Mouse (Mus musculus) G1E (cell line): ENCODE measurements at regions not wholly inside any gene's neighbourhood (a gene's known extent, or its start where the extent isn't known, plus 50 kb on each side); places are given as distances from the start of the nearest gene placed in this dataset.
A peak's percentile ranks its signal among the peaks of the same experiment; 100 is the strongest.

ENCODE experiments used
- ATAC-seq: 2 replicates; pipeline ENCODE4 v1.8.0; 2016; ENCODE audit warnings: mild to moderate bottlenecking; ENCODE audit not compliant: insufficient number of reproducible peaks, poor library complexity, low FRiP score, severe bottlenecking; ENCODE audit errors: extremely low read depth
- DNase-seq: peaks from one replicate; pipeline ENCODE4 v3.0.0; 2012; ENCODE audit warnings: low spot score
- H3K27me3 ChIP-seq: 2 replicates; pipeline ENCODE4 v1.6.1; 2012; ENCODE audit warnings: mild to moderate bottlenecking, low read length, inconsistent platforms; ENCODE audit not compliant: insufficient read depth
- H3K36me3 ChIP-seq: replicated peaks from 2 replicates; pipeline ENCODE3; 2012; ENCODE audit warnings: mild to moderate bottlenecking, inconsistent platforms
- H3K4me1 ChIP-seq: 2 replicates; pipeline ENCODE4 v1.6.1; 2012; ENCODE audit warnings: low read depth, low read length, inconsistent platforms, mixed read lengths; ENCODE audit not compliant: insufficient read depth
- H3K4me3 ChIP-seq: 2 replicates; pipeline ENCODE4 v1.5.1; 2012; ENCODE audit warnings: low read depth, mild to moderate bottlenecking, inconsistent platforms, low read length, moderate library complexity, mixed read lengths
- H3K9me3 ChIP-seq: replicated peaks from 2 replicates; pipeline ENCODE4 v1.6.1; 2012; ENCODE audit warnings: inconsistent platforms
- CTCF ChIP-seq: IDR thresholded peaks from 2 replicates; pipeline ENCODE4 v1.5.1; 2012; ENCODE audit warnings: low read depth, low read length, inconsistent platforms, mixed read lengths
- GATA1 ChIP-seq: IDR thresholded peaks from 2 replicates; pipeline ENCODE4 v1.6.1; 2012; ENCODE audit warnings: borderline replicate concordance, low read length, inconsistent platforms, mixed read lengths
- GATA2 ChIP-seq: IDR thresholded peaks from 2 replicates; pipeline ENCODE4 v1.6.1; 2012; ENCODE audit warnings: low read depth, low read length, inconsistent platforms, borderline replicate concordance
- POLR2AphosphoS5 ChIP-seq: IDR thresholded peaks from 2 replicates; pipeline ENCODE4 v1.6.1; 2012; ENCODE audit warnings: low read depth, low read length, inconsistent platforms; ENCODE audit not compliant: insufficient replicate concordance
- TAL1 ChIP-seq: conservative IDR thresholded peaks from 2 replicates; pipeline ENCODE4 v1.6.1; 2012; ENCODE audit warnings: low read depth, low read length, inconsistent platforms, mixed read lengths

DNA sequence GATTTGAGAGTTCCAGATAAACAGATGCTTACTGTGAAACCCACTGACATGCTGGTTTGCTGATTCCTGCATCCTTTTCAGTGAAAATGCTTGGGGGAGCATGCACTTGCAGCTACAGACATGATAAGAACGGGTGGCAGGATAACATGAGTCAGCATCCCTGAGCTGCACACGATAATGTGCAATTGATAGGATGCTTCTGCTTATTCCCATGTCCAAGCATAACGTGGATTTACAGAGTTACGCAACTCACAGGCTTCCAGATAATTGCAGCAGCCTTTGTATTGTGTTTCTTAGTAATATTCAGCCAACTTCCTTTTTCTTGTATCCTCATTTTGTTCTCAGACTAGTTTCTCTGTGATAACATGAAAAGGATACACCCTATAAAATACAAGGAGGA, 245.7 kb downstream of the Flrt2 start:
- no peak for ATAC-seq

DNA sequence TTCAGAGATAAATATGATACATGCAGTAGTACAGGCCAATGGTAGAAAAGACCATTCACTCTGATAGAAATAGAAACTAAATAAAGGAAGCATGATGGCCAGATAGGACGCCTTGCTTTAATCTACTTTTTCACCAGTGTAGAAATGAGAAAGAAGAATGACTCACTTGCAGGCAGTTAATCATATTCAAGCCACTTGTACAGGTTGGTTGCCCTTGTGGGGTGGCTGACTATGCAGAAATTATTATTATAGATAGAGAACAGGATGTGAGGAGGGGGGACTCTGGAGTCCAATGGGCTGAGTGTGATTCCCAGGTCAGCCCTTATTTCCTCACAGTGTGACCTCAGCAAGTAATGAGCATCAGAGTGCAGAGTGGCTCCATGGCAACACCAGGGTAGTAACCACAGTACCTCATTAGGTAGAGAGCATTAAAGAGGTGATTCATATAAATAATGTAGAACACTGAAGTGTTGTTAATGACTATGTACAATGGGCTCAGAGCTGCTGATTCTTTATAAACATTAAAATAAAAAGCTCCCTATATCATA, 248.5 kb downstream of the Flrt2 start:
- no peak overlapping the region for H3K4me3 ChIP-seq
- ATAC-seq: 0 out of 2 replicates have a peak, but pooled peaks have one; percentile 8
- H3K4me1 ChIP-seq: no peaks in the 10 kb centered on the region
- TF ChIP-seq GATA2: no peak
- TF ChIP-seq CTCF: no peak
- TF ChIP-seq TAL1: no peak
- no peaks in the 10 kb centered on the region for H3K27me3 ChIP-seq
- H3K36me3 ChIP-seq: no peaks in the 10 kb centered on the region
- no peak for DNase-seq
- peaks cover 2% of the 10 kb centered on the region; the same call in 1 of the 2 replicates for H3K9me3 ChIP-seq

More for the DNA sequence above, 245.7 kb downstream of the Flrt2 start:
- H3K36me3 ChIP-seq: no peaks in the 10 kb centered on the region
- no peak overlapping the region for H3K4me3 ChIP-seq
- peaks cover 2% of the 10 kb centered on the region for H3K9me3 ChIP-seq
- no peaks in the 10 kb centered on the region for H3K27me3 ChIP-seq
- no peak for TF ChIP-seq POLR2AphosphoS5
- TF ChIP-seq GATA2: no peak
- no peak for TF ChIP-seq CTCF
- no peak for TF ChIP-seq TAL1
- no peak for TF ChIP-seq GATA1
- no peak for DNase-seq
- no peaks in the 10 kb centered on the region for H3K4me1 ChIP-seq

DNA sequence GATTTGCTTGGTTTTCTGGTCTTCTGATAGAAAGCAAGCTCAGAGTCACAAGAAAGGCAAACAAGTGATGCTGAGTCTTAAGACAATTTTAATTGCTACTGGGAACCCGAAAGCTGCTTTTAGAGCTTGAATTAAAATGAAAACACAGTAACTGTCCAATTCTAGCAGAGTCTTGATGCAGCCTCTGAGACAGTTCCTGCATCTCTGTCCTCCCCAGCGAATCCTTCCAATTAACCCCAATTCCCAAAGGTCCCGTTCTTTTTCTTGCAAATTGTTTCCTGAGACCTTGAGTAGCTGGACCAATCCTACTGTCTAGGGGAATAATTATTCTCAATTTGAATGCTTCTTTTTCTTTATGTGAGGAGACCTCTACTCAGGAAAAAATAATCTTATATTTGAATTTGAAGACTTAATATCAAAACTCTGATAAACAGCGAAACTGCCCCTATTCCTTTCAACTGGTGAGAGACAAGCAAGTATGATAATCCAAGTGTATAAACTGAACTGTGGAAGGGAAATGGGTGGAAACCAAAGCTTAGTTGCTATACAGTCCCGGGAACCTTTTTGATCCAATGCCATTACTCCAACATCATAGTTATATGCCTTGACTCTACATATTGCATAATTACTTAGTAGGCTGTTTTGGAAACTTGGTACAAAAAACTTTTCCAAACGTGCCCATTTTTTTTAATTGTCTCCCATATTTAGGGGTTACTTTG, 267.9 kb downstream of the Flrt2 start:
- ATAC-seq: no peak
- no peaks in the 10 kb centered on the region for H3K4me1 ChIP-seq

DNA sequence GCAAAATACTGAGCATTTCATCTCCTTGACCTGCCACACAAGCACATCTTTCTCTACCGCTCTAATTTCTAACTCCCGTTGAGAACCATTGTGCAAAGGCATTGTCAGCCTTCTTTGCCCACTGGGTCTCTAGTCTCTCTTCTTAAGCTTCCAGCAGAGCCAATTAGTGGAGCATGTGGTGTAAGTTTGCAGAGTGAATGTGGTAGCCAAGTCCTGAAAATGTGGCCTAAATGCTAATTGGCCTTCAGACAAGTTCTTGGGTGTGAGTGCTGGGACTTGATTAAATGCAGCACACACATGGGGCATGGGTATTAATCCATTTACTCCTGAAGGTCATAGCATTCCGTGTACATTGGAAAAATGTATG, 268.5 kb downstream of the Flrt2 start:
- Histone ChIP-seq H3K36me3 (no peaks in the 10 kb centered on the region), H3K4me1 (no peaks in the 10 kb centered on the region), H3K9me3 (peaks cover 8% of the 10 kb centered on the region; the same call in 1 of the 2 replicates), H3K27me3 (no peaks in the 10 kb centered on the region), H3K4me3 (no peak overlapping the region)
- ATAC-seq: no peak
- TF ChIP-seq TAL1: no peak
- no peak for TF ChIP-seq CTCF
- TF ChIP-seq GATA1: no peak
- TF ChIP-seq GATA2: no peak
- no peak for TF ChIP-seq POLR2AphosphoS5
- DNase-seq: no peak

More for the DNA sequence above, 267.9 kb downstream of the Flrt2 start:
- TF ChIP-seq GATA2: no peak
- no peak for TF ChIP-seq GATA1
- no peak for TF ChIP-seq CTCF
- no peak for TF ChIP-seq TAL1
- no peak for TF ChIP-seq POLR2AphosphoS5
- H3K9me3 ChIP-seq: peaks cover 8% of the 10 kb centered on the region; the same call in 1 of the 2 replicates
- no peak overlapping the region for H3K4me3 ChIP-seq
- no peaks in the 10 kb centered on the region for H3K27me3 ChIP-seq
- no peaks in the 10 kb centered on the region for H3K36me3 ChIP-seq
- DNase-seq: no peak

DNA sequence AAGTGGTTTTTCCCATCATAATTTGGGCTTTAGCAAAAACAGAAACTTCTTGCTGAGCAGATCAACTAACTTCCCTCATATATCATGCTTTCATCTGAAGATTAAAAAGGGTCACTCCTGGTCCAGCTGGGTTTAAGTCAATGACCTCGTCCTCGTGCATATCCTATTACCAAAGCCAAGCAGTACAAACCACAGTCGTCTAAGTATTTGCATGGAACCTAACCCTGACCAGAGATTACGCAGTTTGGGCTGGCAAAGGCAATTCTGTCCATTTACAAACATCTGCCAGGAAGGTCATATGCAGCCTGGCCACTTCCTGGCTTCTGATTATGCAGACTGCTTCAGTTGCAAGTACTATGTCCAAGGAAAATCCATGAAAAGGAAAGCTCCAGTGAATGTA, 270.8 kb downstream of the Flrt2 start:
- Histone ChIP-seq H3K27me3 (no peaks in the 10 kb centered on the region), H3K36me3 (no peaks in the 10 kb centered on the region), H3K9me3 (peaks cover 5% of the 10 kb centered on the region; the same call in 1 of the 2 replicates), H3K4me3 (no peak overlapping the region), H3K4me1 (no peaks in the 10 kb centered on the region)
- ATAC-seq (no peak), DNase-seq (no peak)
- no peak for TF ChIP-seq POLR2AphosphoS5
- no peak for TF ChIP-seq GATA1
- TF ChIP-seq CTCF: no peak
- TF ChIP-seq TAL1: no peak
- TF ChIP-seq GATA2: no peak

DNA sequence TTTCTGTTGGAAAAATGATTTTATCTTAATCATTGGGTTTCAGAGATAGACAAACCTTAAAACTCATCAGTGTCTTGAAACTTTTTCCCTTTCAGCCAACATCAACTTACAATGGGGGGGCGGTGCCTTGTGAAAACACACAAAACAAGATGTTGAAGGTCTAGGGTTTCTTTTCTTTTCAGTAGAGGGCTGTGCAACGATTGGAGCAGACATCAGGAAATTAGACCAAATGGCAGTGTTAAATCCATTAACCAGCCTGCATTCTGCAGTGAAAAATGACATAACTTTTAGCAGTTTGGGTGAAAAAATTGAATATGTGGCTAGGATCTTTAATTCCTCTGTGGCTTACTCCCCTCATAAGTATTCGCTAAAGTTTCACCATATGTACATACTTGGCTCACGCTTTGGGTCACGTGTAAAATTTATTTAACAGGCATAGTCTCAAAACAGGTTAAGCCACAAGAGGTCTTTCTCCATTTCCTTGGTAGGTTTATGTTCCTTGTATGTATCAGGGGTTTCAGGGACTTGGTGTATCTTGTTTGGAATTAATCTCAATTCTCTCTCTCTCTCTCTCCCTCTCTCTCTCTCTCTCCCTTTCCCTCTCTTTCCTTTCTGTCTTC, 296.8 kb downstream of the Flrt2 start:
- ATAC-seq: no peak

More for the DNA sequence above, 296.8 kb downstream of the Flrt2 start:
- Histone ChIP-seq H3K9me3 (peaks cover 6% of the 10 kb centered on the region), H3K27me3 (no peaks in the 10 kb centered on the region), H3K4me1 (no peaks in the 10 kb centered on the region), H3K4me3 (no peak overlapping the region), H3K36me3 (no peaks in the 10 kb centered on the region)
- no peak for DNase-seq
- no peak for TF ChIP-seq POLR2AphosphoS5
- no peak for TF ChIP-seq GATA2
- TF ChIP-seq GATA1: no peak
- TF ChIP-seq CTCF: no peak
- TF ChIP-seq TAL1: no peak
